Mouse (Mus musculus) neutrophil, adult 59 days (primary cell): ENCODE results near the gene Gpr143. TPM values are rescaled to one million over a fixed set of nuclear protein-coding genes. Genes with fewer than 3 reads are reported as not detected.

Experiments
- total RNA-seq, 2 experiments: library from RNA; stranded (reverse); gene quantifications; 1 replicate in 1 of 2; 2 replicates in 1 of 2; pipeline ENCODE4 v1.2.4; 2023

Gene Gpr143
- total RNA-seq = not detected

GRCm38 (mm10) chrX:152781720-152782403 lies at the start of gene Gpr143:
TSS of gene Gpr143 (plus strand) at chrX:152781921.

GRCm38 (mm10) chrX:152768891-152769599 lies 12.7 kb upstream of the Gpr143 start, which contains the start of gene Shroom2:
TSS of gene Shroom2 (minus strand) at chrX:152769465.

Other genes starting within 250 kb of the Gpr143 start
- not detected for gene Cldn34a, start 218.6 kb upstream of the Gpr143 start, total RNA-seq
- under 1 TPM in 1 of 2 experiments, not detected in 1; 0.09 TPM for gene Shroom2, start 12.5 kb upstream of the Gpr143 start, total RNA-seq
- gene Usp51, start 224.5 kb downstream of the Gpr143 start, total RNA-seq = under 1 TPM; 0.16 to 0.18 TPM